Mouse (Mus musculus): ENCODE measurements around the gene Ttc23. TPM values are rescaled to one million over a fixed set of nuclear protein-coding genes. Genes with fewer than 3 reads are reported as not detected.

Ttc23 gene
- total RNA-seq, 1 experiment = 9.4 TPM

DNA sequence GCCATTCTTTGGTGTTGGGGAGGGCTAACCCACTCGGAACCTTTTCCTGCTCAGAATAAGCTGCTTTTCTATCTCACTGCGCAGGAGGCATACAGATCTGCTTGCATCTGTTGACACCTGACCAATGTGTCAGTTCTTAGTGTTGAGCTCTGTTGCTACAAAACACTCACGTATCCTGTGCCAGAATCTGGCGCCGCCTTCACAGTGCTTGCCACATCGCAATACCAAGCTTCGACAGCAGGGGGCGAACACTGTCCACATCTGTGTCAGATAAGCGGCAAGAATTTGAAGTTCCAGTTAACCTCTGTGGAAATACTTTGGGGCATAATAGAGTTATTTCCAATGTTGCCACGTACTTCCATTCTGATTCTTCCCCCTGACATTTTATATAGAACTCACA, 25.4 kb downstream of the Ttc23 start:
- Histone ChIP-seq H3K36me3 (ENCODE audit: control insufficient read depth, insufficient read depth, low read length, poor library complexity, severe bottlenecking) (peaks cover 4% of the 10 kb centered on the region), H3K4me3 (ENCODE audit: insufficient read depth in 1 of 2, low read depth in 1 of 2, low read length in 2 of 2, poor library complexity in 1 of 2, severe bottlenecking in 1 of 2) (no peak overlapping the region), H3K4me1 (ENCODE audit: control insufficient read depth in 2 of 2, insufficient read depth in 2 of 2, low read length in 2 of 2, poor library complexity in 1 of 2) (no peaks in the 10 kb centered on the region; a peak in 1 of 4 replicates), H3K9ac (ENCODE audit: insufficient read depth, low read depth, low read length, poor library complexity, severe bottlenecking) (no peak overlapping the region), H3K9me3 (ENCODE audit: control insufficient read depth, insufficient read depth, low read depth, low read length) (no peaks in the 10 kb centered on the region), H3K27ac (ENCODE audit: insufficient read depth, low read depth, low read length, poor library complexity, severe bottlenecking) (no peak overlapping the region)
- DNase-seq (ENCODE audit: low read depth, low spot score) = peak; percentile 83
- in situ Hi-C loops (cut with MboI; ENCODE audit: low sequenced_read_pairs in 2 of 2, unreplicated experiment in 2 of 2) = no loop called here
- TF ChIP-seq ZC3H11A (IDR thresholded peaks at IDR 0.05; ENCODE audit: borderline replicate concordance, low read depth, low read length) = peak; percentile 52; the same call in 1 of the 2 replicates
- TF ChIP-seq MAFK (IDR thresholded peaks at IDR 0.05; ENCODE audit: insufficient read depth, low read depth, low read length) = no peak

GRCm38 (mm10) chr7:67673656-67674055, 26.4 kb downstream of the Ttc23 start:
- Histone ChIP-seq H3K9ac (ENCODE audit: insufficient read depth, low read depth, low read length, poor library complexity, severe bottlenecking) (no peak overlapping the region), H3K9me3 (ENCODE audit: control insufficient read depth, insufficient read depth, low read depth, low read length) (no peaks in the 10 kb centered on the region), H3K4me1 (ENCODE audit: control insufficient read depth in 2 of 2, insufficient read depth in 2 of 2, low read length in 2 of 2, poor library complexity in 1 of 2) (no peaks in the 10 kb centered on the region; a peak in 1 of 4 replicates), H3K36me3 (ENCODE audit: control insufficient read depth, insufficient read depth, low read length, poor library complexity, severe bottlenecking) (peaks cover 4% of the 10 kb centered on the region), H3K4me3 (ENCODE audit: insufficient read depth in 1 of 2, low read depth in 1 of 2, low read length in 2 of 2, poor library complexity in 1 of 2, severe bottlenecking in 1 of 2) (no peak overlapping the region), H3K27ac (ENCODE audit: insufficient read depth, low read depth, low read length, poor library complexity, severe bottlenecking) (no peak overlapping the region)
- DNase-seq (ENCODE audit: low read depth, low spot score) = no peak
- in situ Hi-C loops (cut with MboI; ENCODE audit: low sequenced_read_pairs in 2 of 2, unreplicated experiment in 2 of 2) = no loop called here
- TF ChIP-seq MAFK (IDR thresholded peaks at IDR 0.05; ENCODE audit: insufficient read depth, low read depth, low read length) (no peak), HCFC1 (IDR thresholded peaks at IDR 0.05; ENCODE audit: borderline replicate concordance, insufficient read depth, low read length) (no peak), ZC3H11A (IDR thresholded peaks at IDR 0.05; ENCODE audit: borderline replicate concordance, low read depth, low read length) (no peak), CHD2 (IDR thresholded peaks at IDR 0.05; ENCODE audit: low read depth, low read length) (no peak), ZNF384 (IDR thresholded peaks at IDR 0.05; ENCODE audit: low read depth, low read length) (no peak)

DNA sequence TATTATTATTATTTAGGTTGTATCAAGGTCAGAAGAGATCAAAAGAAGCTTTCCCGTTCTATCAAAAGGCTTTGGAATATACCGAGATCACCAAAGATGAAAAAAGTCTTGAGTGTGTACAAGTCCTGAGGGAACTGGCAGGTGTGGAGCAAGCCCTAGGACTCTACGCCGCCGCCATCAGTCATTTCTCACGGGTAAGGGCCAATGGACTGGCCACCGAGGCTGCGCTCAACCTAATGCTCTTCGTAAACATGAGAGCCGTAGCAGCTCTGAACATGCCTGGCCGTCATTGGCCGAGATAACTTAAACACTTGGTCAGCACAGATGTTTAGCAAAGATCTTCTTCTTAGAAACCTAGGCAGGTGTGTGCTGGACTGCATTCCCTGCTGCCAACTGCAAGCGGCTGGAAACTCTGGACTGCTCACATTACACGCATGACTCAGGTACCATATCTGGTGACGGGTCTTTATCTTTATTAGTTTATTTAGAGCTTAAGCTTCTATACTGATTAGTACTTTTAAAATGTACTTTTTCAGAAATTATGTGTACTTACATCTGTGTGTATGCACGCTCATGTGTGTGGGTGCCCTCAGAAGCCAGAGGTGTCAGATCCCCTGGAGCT, 31.8 kb downstream of the Ttc23 start:
- no peak overlapping the region for H3K27ac ChIP-seq (ENCODE audit: insufficient read depth, low read depth, low read length, poor library complexity, severe bottlenecking)
- no peak for TF ChIP-seq MAFK (IDR thresholded peaks at IDR 0.05; ENCODE audit: insufficient read depth, low read depth, low read length)
- TF ChIP-seq CHD2 (IDR thresholded peaks at IDR 0.05; ENCODE audit: low read depth, low read length) = no peak
- no peak for TF ChIP-seq HCFC1 (IDR thresholded peaks at IDR 0.05; ENCODE audit: borderline replicate concordance, insufficient read depth, low read length)
- TF ChIP-seq ZC3H11A (IDR thresholded peaks at IDR 0.05; ENCODE audit: borderline replicate concordance, low read depth, low read length) = no peak
- no peak for TF ChIP-seq ZNF384 (IDR thresholded peaks at IDR 0.05; ENCODE audit: low read depth, low read length)
- H3K4me3 ChIP-seq (ENCODE audit: insufficient read depth in 1 of 2, low read depth in 1 of 2, low read length in 2 of 2, poor library complexity in 1 of 2, severe bottlenecking in 1 of 2) = no peak overlapping the region
- H3K36me3 ChIP-seq (ENCODE audit: control insufficient read depth, insufficient read depth, low read length, poor library complexity, severe bottlenecking) = peaks cover 3% of the 10 kb centered on the region; the same call in 1 of the 2 replicates
- in situ Hi-C loops (cut with MboI; ENCODE audit: low sequenced_read_pairs in 2 of 2, unreplicated experiment in 2 of 2) = no loop called here
- H3K9me3 ChIP-seq (ENCODE audit: control insufficient read depth, insufficient read depth, low read depth, low read length) = no peaks in the 10 kb centered on the region
- no peak for DNase-seq (ENCODE audit: low read depth, low spot score)
- H3K9ac ChIP-seq (ENCODE audit: insufficient read depth, low read depth, low read length, poor library complexity, severe bottlenecking) = no peak overlapping the region
- H3K4me1 ChIP-seq (ENCODE audit: control insufficient read depth in 2 of 2, insufficient read depth in 2 of 2, low read length in 2 of 2, poor library complexity in 1 of 2) = no peaks in the 10 kb centered on the region

DNA sequence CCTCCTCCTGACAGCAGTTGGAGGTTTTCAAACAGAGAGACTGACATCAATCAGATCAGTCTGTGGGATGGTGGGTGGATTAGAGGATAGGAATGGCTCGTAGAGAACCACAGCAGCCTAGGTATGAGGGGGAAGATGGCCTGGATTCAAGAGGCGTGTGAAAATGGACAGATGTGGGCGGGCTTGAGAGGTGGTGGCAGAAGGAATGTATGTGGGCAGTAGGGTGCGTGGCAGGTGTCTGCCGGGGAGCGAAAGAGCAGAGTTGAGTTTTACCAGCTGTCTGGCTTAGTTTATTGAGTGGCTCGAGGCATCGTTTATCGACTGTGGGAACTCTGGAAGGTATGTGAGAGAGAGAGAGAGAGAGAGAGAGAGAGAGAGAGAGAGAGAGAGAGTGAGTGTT, 33.9 kb downstream of the Ttc23 start:
- no peaks in the 10 kb centered on the region for H3K4me1 ChIP-seq (ENCODE audit: control insufficient read depth in 2 of 2, insufficient read depth in 2 of 2, low read length in 2 of 2, poor library complexity in 1 of 2)
- H3K9ac ChIP-seq (ENCODE audit: insufficient read depth, low read depth, low read length, poor library complexity, severe bottlenecking) = no peak overlapping the region
- no peak overlapping the region for H3K4me3 ChIP-seq (ENCODE audit: insufficient read depth in 1 of 2, low read depth in 1 of 2, low read length in 2 of 2, poor library complexity in 1 of 2, severe bottlenecking in 1 of 2)
- H3K27ac ChIP-seq (ENCODE audit: insufficient read depth, low read depth, low read length, poor library complexity, severe bottlenecking) = no peak overlapping the region
- in situ Hi-C loops (cut with MboI; ENCODE audit: low sequenced_read_pairs in 2 of 2, unreplicated experiment in 2 of 2) = no loop called here
- peaks cover 3% of the 10 kb centered on the region; the same call in 1 of the 2 replicates for H3K36me3 ChIP-seq (ENCODE audit: control insufficient read depth, insufficient read depth, low read length, poor library complexity, severe bottlenecking)
- TF ChIP-seq HCFC1 (IDR thresholded peaks at IDR 0.05; ENCODE audit: borderline replicate concordance, insufficient read depth, low read length) = no peak
- no peak for TF ChIP-seq CHD2 (IDR thresholded peaks at IDR 0.05; ENCODE audit: low read depth, low read length)
- no peak for TF ChIP-seq ZNF384 (IDR thresholded peaks at IDR 0.05; ENCODE audit: low read depth, low read length)
- TF ChIP-seq ZC3H11A (IDR thresholded peaks at IDR 0.05; ENCODE audit: borderline replicate concordance, low read depth, low read length) = no peak
- TF ChIP-seq MAFK (IDR thresholded peaks at IDR 0.05; ENCODE audit: insufficient read depth, low read depth, low read length) = no peak
- DNase-seq (ENCODE audit: low read depth, low spot score) = no peak
- H3K9me3 ChIP-seq (ENCODE audit: control insufficient read depth, insufficient read depth, low read depth, low read length) = no peaks in the 10 kb centered on the region

DNA sequence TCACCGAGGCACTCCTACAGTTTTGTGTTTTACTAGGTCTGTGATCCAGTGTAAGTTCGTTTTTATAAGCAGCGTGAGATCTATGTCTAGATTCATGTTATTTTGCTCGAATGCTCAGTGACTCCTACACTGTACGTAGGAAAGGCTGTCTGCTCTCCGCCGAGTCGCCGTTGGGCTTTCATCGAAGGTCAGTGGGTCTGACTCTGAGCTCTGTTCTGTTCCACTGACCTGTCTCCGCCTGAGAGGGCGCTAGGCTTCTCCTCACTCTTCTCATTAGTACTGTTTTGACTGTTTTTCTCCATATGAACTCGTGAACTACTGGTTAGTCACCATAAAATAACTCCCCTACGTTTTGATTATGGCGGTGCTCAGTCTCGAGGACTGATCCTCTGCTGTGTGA, 35.8 kb downstream of the Ttc23 start:
- Histone ChIP-seq H3K36me3 (ENCODE audit: control insufficient read depth, insufficient read depth, low read length, poor library complexity, severe bottlenecking) (peaks cover 3% of the 10 kb centered on the region; the same call in 1 of the 2 replicates), H3K9me3 (ENCODE audit: control insufficient read depth, insufficient read depth, low read depth, low read length) (no peaks in the 10 kb centered on the region), H3K4me3 (ENCODE audit: insufficient read depth in 1 of 2, low read depth in 1 of 2, low read length in 2 of 2, poor library complexity in 1 of 2, severe bottlenecking in 1 of 2) (no peak overlapping the region), H3K4me1 (ENCODE audit: control insufficient read depth in 2 of 2, insufficient read depth in 2 of 2, low read length in 2 of 2, poor library complexity in 1 of 2) (no peaks in the 10 kb centered on the region), H3K9ac (ENCODE audit: insufficient read depth, low read depth, low read length, poor library complexity, severe bottlenecking) (no peak overlapping the region), H3K27ac (ENCODE audit: insufficient read depth, low read depth, low read length, poor library complexity, severe bottlenecking) (no peak overlapping the region)
- in situ Hi-C loops (cut with MboI; ENCODE audit: low sequenced_read_pairs in 2 of 2, unreplicated experiment in 2 of 2) = no loop called here
- no peak for DNase-seq (ENCODE audit: low read depth, low spot score)
- no peak for TF ChIP-seq MAFK (IDR thresholded peaks at IDR 0.05; ENCODE audit: insufficient read depth, low read depth, low read length)
- no peak for TF ChIP-seq HCFC1 (IDR thresholded peaks at IDR 0.05; ENCODE audit: borderline replicate concordance, insufficient read depth, low read length)
- no peak for TF ChIP-seq ZC3H11A (IDR thresholded peaks at IDR 0.05; ENCODE audit: borderline replicate concordance, low read depth, low read length)

Data from ES-E14 (cell line).